Mouse (Mus musculus) midbrain, postnatal 0 days (tissue): ENCODE results near the gene Klk1. TPM values are rescaled to one million over a fixed set of nuclear protein-coding genes. Genes with fewer than 3 reads are reported as not detected.
"Not testable (repeated sequence)": the region's sequence is repeated elsewhere in the genome, so short reads cannot be mapped to it uniquely, and the experiment has no call there.

Experiments used
- ATAC-seq: fragments of 200-750 bp; cut with Nextera tagmentation; 2 replicates; pipeline ENCODE4 v1.8.0; 2017; ENCODE audit warnings: moderate number of reproducible peaks, mild to moderate bottlenecking, moderate TSS enrichment, moderate library complexity; ENCODE audit not compliant: low FRiP score
- DNase-seq: peaks from one replicate; pipeline ENCODE4 v3.0.0-alpha.2; 2015; ENCODE audit warnings: low spot score
- H3K27ac ChIP-seq: fragments of 300-500 bp; sonication (generic); 2 replicates; pipeline ENCODE4 v1.5.1; 2014; ENCODE audit warnings: low read depth, mild to moderate bottlenecking, low read length, mixed read lengths
- H3K27me3 ChIP-seq: fragments of 300-500 bp; sonication (generic); 2 replicates; pipeline ENCODE4 v1.6.1; 2014; ENCODE audit warnings: low read length, control low read depth, mixed read lengths; ENCODE audit not compliant: insufficient read depth
- H3K36me3 ChIP-seq: fragments of 300-500 bp; sonication (generic); 2 replicates; pipeline ENCODE4 v1.6.1; 2014; ENCODE audit warnings: low read length, control low read depth, mixed read lengths; ENCODE audit not compliant: insufficient read depth
- H3K4me1 ChIP-seq: fragments of 300-500 bp; sonication (generic); 2 replicates; pipeline ENCODE4 v1.6.1; 2014; ENCODE audit warnings: mild to moderate bottlenecking, control low read depth, antibody characterized with exemption, low read length, mixed read lengths; ENCODE audit not compliant: insufficient read depth
- H3K4me2 ChIP-seq: fragments of 300-500 bp; sonication (generic); 2 replicates; pipeline ENCODE4 v1.6.1; 2014; ENCODE audit warnings: low read depth, mild to moderate bottlenecking, low read length, mixed read lengths; ENCODE audit not compliant: poor library complexity, severe bottlenecking
- H3K4me3 ChIP-seq: fragments of 300-500 bp; sonication (generic); 2 replicates; pipeline ENCODE4 v1.5.1; 2014; ENCODE audit warnings: low read depth, mild to moderate bottlenecking, low read length, moderate library complexity
- H3K9ac ChIP-seq: fragments of 300-500 bp; sonication (generic); replicated peaks from 2 replicates; pipeline ENCODE4 v1.6.1; 2014; ENCODE audit warnings: mild to moderate bottlenecking, low read length, moderate library complexity, mixed read lengths; ENCODE audit not compliant: poor library complexity, severe bottlenecking
- H3K9me3 ChIP-seq: fragments of 300-500 bp; sonication (generic); 2 replicates; pipeline ENCODE4 v1.6.1; 2016; ENCODE audit warnings: low read length, control low read depth
- CTCF ChIP-seq: IDR thresholded peaks from 2 replicates; pipeline ENCODE4 v1.5.1; 2016; ENCODE audit warnings: antibody characterized with exemption, mild to moderate bottlenecking
- WGBS: fragments of 180-500 bp; shearing (Covaris S2); extraction: QIAGEN DNeasy Blood & Tissue Kit; methylation state at CpG from one replicate; pipeline ENCODE4 v1.1.7; 2014; 5-methylcytosine and 5-hydroxymethylcytosine counted together
- polyA plus RNA-seq: library from polyadenylated mRNA; unstranded; fragments of >200 nt; fragmentation: Nextera tagmentation; extraction: Ambion mirVana; gene quantifications from 2 replicates; pipeline ENCODE4 v1.2.1, GENCODE M21; 2015
- total RNA-seq: library from RNA; depleted of rRNA; stranded (reverse); fragments of >200 nt; gene quantifications from 2 replicates; pipeline ENCODE4 v1.2.3, GENCODE M21; 2014

Gene Klk1
- total and polyA plus RNA-seq, 2 experiments from 2014 or later = not detected

DNA sequence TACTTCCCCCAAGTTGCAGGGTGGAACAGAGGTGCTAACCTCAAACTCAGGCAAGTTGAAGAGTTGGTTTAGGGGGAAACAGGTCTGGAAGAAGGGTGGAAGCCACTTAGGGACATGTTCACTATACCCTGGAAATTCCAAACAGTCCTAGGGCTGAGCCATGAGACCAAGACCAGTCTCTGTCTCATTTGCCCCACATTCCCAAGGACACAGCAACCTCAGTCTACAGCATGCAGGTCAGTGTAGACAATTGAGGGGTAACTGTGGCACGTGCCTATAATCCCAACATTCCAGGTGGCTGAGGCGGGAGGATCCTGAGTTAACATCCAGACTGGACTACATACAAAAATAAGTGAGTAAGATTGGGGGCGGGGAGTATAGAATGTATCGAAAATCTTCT is 24.1 kb downstream of the Klk1 start:
- Histone ChIP-seq H3K27ac (no peak overlapping the region), H3K36me3 (peaks cover 28% of the 10 kb centered on the region), H3K4me1 (peaks cover 7% of the 10 kb centered on the region; the same call in 1 of the 2 replicates), H3K27me3 (no peaks in the 10 kb centered on the region), H3K4me2 (no peak overlapping the region), H3K9me3 (no peaks in the 10 kb centered on the region), H3K4me3 (no peak overlapping the region), H3K9ac (no peak overlapping the region)
- no peak for TF ChIP-seq CTCF
- ATAC-seq (no peak), DNase-seq (no peak)
- WGBS = 98% methylated on average over 4 of the region's 4 CpGs

DNA sequence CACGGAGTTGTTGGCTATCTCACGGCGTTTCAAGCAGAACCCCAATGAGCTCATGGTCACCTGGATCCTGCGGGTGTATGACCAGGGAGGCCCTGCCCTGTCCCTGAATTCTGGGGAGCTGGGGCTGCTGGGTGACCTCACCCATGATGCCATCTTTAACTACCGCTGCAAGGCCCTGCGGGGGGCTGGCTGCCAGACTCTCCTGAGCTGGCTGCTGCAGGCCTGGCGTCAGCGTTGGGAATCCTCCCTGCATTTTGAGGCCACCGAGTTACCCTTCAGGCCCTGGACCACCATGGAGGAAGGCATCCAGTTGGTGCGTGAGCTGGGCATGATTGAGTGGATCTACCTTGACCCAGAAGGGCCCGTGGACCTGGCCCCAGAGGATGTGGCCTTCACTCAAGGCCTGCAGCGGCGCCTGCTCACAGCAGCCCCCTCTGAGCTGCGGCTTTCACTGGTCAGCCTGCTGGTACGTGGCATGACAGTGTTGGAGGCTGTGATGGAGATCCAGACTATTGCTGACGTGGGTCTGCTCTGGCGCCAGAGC is 25.6 kb downstream of the Klk1 start:
- H3K9me3 ChIP-seq = not testable (repeated sequence)
- H3K36me3 ChIP-seq = peaks cover 28% of the 10 kb centered on the region
- 87% methylated on average over 17 of the region's 17 CpGs for WGBS

DNA sequence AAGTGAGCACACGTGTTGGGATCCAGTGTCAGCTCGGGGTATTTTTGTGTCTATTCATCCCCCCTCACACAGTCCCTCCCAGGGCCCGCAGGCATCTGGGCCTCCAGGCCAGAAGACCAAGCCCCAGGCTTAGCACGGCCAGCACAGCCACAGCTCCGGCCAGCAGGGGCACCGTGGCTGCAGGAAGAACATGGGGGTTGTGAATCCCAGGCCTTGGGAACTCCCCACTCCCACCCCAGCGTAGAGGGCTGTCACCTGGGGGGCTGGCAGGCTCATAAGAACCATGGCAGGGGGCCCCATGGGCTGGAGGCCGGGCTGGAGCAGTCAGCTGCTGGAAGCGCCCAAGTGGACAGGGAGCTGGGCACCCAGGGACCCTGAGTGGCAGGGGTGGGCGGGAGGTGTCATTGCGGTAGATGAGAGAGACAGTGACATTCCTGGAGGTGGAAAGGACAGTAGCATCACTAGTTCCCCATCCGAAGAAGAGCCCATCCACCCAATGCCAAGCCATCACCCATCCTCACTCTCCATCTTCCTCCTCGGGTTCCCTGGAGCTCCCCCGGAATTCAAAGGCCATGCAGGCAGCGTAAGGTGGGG is 28.0 kb downstream of the Klk1 start:
- 66% methylated on average over 15 of the region's 15 CpGs for WGBS
- DNase-seq = no peak
- Histone ChIP-seq H3K4me3 (no peak overlapping the region), H3K4me2 (no peak overlapping the region), H3K9ac (no peak overlapping the region), H3K27me3 (no peaks in the 10 kb centered on the region), H3K9me3 (no peaks in the 10 kb centered on the region), H3K4me1 (peaks cover 1% of the 10 kb centered on the region; the same call in 1 of the 2 replicates), H3K36me3 (peaks cover 28% of the 10 kb centered on the region), H3K27ac (0 out of 2 replicates have a peak overlapping the region, but pooled peaks have one; percentile 43)
- ATAC-seq = no peak
- TF ChIP-seq CTCF = peak; percentile 20

More for the DNA sequence above, 25.6 kb downstream of the Klk1 start:
- H3K9ac ChIP-seq, H3K4me2 ChIP-seq, DNase-seq, ATAC-seq, H3K27me3 ChIP-seq, H3K4me1 ChIP-seq, H3K4me3 ChIP-seq, H3K27ac ChIP-seq: not testable (repeated sequence)

DNA sequence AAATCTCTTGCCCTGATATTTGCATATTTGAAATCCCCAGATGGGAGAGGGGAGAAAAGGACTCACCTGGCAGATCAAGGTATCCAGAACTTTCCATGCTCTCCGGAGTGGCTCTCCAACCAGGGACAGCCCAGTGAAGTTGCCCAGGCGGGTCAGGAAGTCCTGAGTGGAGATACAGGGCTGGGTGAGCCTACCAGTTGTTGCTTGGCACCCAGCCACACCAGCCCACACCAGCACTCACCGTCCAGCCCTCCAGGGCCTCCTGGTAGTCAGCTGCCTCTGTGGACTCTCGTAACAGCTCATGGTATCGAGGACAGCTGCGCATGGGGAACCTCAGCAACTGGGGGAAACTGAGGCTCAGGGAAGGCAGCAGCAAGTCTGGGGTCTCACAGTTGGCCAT is 29.8 kb downstream of the Klk1 start:
- H3K4me2 ChIP-seq = no peak overlapping the region
- H3K4me3 ChIP-seq = no peak overlapping the region
- H3K9me3 ChIP-seq = no peaks in the 10 kb centered on the region
- no peak overlapping the region for H3K9ac ChIP-seq
- no peaks in the 10 kb centered on the region for H3K4me1 ChIP-seq
- WGBS = 82% methylated on average over 6 of the region's 6 CpGs
- ATAC-seq = no peak
- TF ChIP-seq CTCF = no peak
- peaks cover 21% of the 10 kb centered on the region for H3K36me3 ChIP-seq
- H3K27me3 ChIP-seq = no peaks in the 10 kb centered on the region
- DNase-seq = no peak
- H3K27ac ChIP-seq = no peak overlapping the region

DNA sequence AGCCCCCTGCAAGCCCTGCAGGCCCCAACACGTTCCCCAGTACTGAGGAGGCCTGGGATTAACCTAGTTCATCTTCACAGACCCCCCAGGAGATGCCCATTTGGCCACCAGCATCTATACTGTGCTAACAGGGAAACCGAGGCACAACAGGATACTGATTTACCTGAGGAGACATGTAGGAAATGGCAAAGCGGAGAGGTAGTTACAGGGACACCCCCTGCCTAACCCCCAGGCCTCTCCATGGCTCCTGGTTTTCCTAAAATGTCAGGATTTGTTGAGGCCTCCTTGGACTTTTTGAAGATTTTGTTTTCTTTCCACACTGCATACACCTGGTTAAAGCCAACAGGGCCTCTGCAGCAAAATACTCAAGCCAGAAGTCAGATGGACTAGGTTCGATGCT is 32.1 kb downstream of the Klk1 start, which contains the start of gene Acp4:
Gene Acp4, minus strand, starts transcription at position 101 of the 400 bp plus-strand sequence.
- TF ChIP-seq CTCF = no peak
- H3K36me3 ChIP-seq = peaks cover 9% of the 10 kb centered on the region
- no peak within 1 kb of the TSS for H3K27ac ChIP-seq
- H3K4me1 ChIP-seq = no peaks in the 10 kb centered on the region
- no peak within 1 kb of the TSS for H3K4me3 ChIP-seq
- H3K4me2 ChIP-seq = no peak within 1 kb of the TSS
- H3K9me3 ChIP-seq = no peaks in the 10 kb centered on the region
- ATAC-seq (no peak), DNase-seq (no peak)
- 83% methylated on average over 4 of the region's 4 CpGs for WGBS
- no peaks in the 10 kb centered on the region for H3K27me3 ChIP-seq
- no peak within 1 kb of the TSS for H3K9ac ChIP-seq

GRCm38 (mm10) chr7:44260410-44260809 is 35.2 kb downstream of the Klk1 start:
- WGBS = 71% methylated on average over 6 of the region's 6 CpGs
- no peak for TF ChIP-seq CTCF
- Histone ChIP-seq H3K36me3 (no peaks in the 10 kb centered on the region), H3K27me3 (no peaks in the 10 kb centered on the region), H3K9me3 (no peaks in the 10 kb centered on the region), H3K4me1 (no peaks in the 10 kb centered on the region; the same call in 1 of the 2 replicates), H3K4me2 (no peak overlapping the region), H3K9ac (no peak overlapping the region), H3K27ac (no peak overlapping the region), H3K4me3 (no peak overlapping the region)
- no peak for ATAC-seq
- no peak for DNase-seq
